Mouse (Mus musculus) c-Kit-positive CD71-negative TER-119-negative erythroid progenitor cells, embryonic 14.5 days (primary cell): Measurements from ENCODE around the gene Pla2g4c.
"Not testable (repeated sequence)": the region's sequence is repeated elsewhere in the genome, so short reads cannot be mapped to it uniquely, and the experiment has no call there.

ENCODE experiments used
- DNase-seq: peaks from one replicate; pipeline ENCODE4 v3.0.0-alpha.2; 2013; ENCODE audit warnings: low read depth

Pla2g4c gene

DNA sequence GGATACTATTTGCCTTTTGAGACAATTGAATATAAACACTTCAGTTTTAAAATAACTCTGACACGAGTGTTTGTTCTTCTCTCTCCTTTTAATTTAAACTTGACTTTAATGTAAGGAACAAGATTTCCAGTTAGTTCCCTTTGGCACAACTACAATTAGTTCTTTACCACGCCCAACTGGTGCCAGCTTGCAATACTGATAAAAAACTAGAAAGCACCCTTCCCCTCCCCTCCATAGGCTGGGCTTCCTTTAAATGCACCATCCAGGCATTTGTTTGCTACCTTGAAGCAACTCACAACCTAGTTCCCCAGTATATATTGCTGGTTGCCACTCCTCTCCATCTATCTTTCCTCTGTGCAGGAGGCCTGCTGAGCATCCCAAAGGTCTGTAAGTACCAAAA, at the start of gene Pla2g4c:
TSS of gene Pla2g4c (plus strand) at position 340 of the 400 bp plus-strand sequence.
- no peak for DNase-seq

DNA sequence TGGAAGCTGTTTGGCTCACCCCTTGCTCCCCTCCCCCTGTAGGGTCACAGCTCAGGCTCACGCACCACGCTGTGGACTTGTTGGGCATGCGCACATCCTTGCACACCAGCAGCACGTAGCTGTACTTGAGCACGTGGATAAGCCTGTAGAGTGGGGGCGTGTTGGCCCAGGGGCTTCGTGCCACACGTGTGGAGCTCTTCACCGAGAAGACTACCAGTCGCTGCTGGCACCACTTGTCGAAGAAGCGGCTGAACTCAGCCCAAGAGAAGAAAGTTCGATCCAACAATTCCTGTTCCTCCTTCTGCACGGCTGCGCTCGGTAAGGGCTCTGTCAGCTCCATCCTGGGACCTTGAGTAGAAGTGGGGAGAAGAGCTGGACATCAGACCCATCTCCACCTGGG, 47.4 kb upstream of the Pla2g4c start, which contains the start of gene Lig1:
TSS of gene Lig1 (plus strand) at position 203 of the 400 bp plus-strand sequence.
- no peak for DNase-seq

GRCm38 (mm10) chr7:13277833-13278232, 46.6 kb upstream of the Pla2g4c start:
- DNase-seq = no peak

DNA sequence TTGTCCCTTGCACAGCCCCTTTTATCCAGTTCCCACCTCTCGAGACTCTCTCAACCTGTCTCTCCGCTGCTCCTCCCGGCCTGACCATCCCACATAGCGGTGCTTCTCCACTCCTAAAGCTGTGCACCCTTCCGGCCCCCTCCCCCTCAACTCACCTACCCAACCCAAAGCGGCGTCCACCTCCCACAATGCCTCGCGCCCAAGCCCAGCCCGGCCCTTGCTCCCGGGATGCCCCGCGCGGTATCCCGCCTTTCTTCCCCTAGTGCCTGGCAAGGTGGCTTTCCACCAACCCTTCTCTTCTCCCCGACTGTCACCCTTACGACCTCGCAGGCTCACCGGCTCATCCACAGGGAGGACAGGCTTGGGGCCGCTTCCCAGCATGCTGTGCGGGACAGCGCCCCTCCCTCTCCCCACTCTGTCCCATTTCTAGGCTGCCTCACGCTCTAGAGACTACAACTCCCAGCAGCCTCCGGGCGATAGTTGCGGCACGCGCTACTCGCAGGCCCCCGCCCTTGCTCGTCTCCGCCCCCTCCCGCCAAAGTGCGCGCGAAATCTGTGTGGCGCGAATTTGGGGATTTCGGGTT, 46.1 kb upstream of the Pla2g4c start, which contains the start of gene Zswim9:
TSS of gene Zswim9 (minus strand) at position 414 of the 584 bp plus-strand sequence.
- DNase-seq = peak; percentile 88

- not testable (repeated sequence) for DNase-seq
These were observed 45.5 kb upstream of the Pla2g4c start for GRCm38 (mm10) chr7:13278957-13279356.

DNA sequence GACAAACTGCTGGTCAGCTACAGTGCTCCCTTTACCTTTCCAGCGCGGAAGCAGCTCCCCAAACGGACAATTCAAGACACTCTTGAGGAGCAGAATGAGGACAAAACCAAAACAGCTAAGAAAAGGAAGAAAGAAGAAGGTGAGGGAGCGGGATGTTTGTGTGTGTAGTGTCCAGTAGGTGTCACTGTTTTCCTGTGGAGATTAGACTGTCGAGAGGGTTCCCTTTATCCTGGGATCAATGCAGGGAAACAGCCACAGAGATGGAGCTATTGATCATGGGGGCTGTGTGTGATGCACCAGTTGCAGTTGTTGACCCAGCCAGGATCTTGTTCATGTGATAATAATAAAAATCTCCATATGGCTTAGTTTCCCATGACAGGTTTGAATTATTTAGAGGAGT, 35.8 kb upstream of the Pla2g4c start:
- no peak for DNase-seq

- no peak for DNase-seq
These were observed 34.3 kb upstream of the Pla2g4c start for GRCm38 (mm10) chr7:13290041-13290675.

GRCm38 (mm10) chr7:13291370-13291769, 33.1 kb upstream of the Pla2g4c start:
- no peak for DNase-seq

DNA sequence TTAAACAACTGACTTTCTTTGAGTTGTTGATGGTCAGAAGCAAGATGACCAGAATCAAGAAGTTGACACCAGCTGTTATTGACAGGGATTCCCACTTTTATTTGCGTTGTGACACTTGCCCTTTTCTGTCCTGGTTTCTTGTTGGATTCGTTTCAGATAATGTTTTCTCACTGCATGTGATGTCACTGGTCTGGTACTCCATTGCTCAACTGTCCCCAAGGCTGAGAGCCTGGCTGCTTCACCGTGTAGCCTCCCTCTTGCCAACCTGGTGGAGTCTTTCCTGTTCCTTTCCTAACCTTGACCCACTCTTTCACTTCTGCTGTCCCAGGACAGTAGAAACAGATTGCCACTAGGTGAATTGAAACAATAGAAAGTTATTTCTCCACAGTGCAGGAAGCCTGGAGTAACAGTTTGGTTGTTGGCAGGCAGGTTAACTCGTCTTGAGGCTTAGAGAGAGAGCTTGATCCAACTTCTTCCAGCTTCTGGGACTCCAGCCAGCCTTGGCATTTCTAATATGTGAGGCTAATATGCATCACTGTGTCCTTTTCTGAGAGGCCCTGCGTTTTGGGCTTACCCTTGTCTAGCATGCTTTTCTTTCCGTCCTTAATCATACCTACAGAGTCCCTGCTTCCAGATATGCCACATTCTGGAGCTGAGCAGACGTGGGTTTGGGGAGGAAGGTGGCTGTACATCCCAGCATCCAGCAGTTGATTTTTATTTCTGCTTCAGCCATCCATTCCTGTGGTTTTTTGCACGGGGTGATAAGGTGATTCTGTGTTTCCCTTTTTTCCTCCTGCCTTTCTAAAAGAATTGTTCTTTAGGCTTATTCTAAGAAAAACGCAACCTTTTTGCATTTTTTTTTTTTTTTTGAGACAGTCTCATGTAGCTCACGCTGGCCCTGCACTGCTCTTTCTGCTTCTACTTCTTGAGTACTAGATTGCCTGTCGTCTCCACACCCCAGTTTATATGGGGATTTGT, 30.3 kb upstream of the Pla2g4c start:
- DNase-seq = no peak

DNA sequence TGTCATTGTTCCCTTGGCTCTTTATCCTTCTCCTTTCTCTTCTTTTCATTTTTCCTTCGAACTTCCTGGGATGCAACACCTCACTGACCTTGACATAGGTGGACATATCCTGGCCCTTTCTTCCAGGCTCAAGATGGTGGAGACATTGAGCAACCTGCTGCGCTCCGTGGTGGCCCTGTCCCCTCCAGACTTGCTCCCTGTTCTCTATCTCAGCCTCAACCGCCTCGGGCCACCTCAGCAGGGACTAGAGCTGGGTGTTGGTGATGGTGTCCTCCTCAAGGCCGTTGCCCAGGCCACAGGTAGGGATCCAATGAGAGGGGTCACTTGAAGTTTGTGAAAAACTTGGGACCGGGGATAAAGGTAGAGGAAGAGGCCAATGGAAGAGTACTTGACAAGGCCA, 29.2 kb upstream of the Pla2g4c start:
- no peak for DNase-seq

DNA sequence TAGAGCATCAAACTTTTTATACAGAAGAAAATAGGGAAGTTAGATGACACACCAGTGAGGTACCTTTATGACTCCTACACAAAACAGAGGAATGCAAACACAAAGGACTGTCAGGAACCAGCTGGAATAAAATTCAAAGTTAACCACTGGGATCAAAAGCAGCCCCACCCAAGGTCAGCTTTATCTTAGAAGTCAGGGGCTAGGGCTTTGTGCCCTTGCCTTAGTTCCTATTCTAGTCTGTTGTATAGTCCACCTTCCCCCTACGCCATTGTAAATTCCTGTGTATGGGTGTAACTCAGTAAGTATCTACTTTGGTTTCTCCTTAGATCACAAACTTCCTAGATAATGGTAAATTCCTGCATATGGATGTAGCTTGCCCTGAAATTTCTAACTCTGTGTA, 26.8 kb upstream of the Pla2g4c start:
- no peak for DNase-seq

DNA sequence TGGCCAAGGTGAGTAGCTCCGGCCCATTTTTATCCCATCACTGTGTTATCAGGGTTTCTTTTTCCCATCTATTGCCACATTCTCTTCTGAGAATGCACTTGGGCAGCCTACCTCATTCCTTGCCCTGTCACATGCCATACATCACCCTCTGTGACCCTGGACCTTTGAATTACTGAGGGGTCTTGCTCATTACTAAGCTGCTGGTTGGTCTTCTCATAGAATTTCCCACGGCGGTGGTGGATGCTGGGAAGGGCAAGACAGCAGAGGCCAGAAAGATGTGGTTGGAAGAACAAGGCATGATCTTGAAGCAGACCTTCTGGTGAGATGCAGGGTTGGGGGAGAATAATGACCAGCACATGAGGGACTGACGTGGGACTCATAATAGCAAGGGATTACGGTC, 25.6 kb upstream of the Pla2g4c start:
- DNase-seq = no peak

DNA sequence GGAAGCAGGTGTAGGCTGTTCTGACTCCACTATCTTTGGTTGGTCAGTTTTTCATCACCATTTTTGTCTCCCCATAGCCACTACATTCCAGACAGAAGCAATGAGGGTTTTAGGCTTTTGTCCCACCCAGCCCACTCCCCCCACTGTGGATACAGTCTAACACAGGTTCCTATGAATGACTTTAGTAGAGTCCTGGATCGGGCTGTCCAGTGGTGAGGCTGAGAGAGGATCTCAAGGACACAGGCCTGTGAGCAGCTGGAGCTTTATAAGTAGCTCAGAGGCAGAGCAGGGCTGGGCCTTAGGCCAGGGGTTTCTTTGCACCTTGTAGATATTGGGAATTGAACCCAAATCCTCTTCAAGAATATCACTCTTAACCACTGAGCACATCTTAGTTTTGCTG, 22.8 kb upstream of the Pla2g4c start:
- no peak for DNase-seq

DNA sequence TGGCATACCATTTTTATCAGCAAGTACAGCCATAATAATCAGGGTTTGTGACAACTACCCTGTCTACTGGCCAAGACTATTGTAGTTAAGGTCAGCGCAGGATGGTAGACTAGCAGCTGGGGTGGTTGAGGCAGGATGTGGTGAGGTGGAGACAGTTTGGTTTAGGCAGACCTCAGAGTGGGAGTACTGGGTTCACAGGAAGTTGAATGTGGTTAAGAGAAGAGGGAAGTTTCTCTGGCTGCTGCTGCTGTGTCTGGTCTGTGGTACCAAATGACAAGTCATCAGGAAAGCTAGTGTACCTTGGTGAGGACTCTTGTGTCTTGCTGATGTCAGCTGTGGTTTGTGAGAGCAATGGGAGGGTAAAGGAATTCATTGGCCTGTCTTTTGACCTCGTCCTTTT, 21.7 kb upstream of the Pla2g4c start:
- DNase-seq = peak; percentile 52

DNA sequence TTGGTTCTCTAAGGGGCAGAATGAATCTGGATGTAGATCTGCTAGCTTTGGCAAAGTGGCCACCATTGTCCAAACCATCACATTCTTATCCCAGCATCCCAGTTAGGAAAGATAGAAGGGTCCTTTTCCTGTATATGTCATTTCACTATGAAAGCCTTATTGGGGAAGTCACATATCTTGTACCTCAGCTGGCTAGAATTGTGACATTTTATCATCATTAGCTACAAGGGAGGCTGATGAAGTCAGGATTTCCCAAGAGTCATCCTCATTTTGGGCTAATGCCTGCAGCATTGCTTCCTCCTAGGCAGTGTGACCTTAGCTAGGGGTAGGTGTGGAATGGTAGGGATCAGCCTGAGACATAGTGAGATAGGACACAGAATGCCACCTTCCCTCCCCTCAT, 21.1 kb upstream of the Pla2g4c start:
- no peak for DNase-seq

DNA sequence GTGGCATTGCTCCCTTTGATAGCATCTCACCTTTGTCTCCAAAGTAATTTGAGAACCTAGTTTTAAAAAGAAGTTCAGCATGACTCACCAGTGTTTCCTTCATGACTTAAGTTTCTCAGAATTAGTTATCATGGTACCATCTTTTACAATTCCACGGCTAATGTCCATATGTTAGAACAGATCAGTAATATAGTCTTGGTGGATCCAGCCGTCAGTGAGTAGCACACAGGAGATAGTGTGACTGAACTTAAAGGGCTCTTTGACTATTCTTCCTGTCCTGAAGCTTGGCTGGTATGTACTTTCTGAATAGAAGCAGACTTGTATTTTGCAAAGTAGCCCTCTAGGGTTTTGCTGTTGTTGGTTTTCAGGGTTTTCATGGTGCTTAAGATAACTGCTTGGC, 15.0 kb upstream of the Pla2g4c start:
- DNase-seq = no peak

GRCm38 (mm10) chr7:13310493-13311199, 13.8 kb upstream of the Pla2g4c start:
- DNase-seq = no peak

GRCm38 (mm10) chr7:13311401-13311800, 13.1 kb upstream of the Pla2g4c start:
- no peak for DNase-seq

GRCm38 (mm10) chr7:13314095-13314597, 10.3 kb upstream of the Pla2g4c start:
- no peak for DNase-seq

DNA sequence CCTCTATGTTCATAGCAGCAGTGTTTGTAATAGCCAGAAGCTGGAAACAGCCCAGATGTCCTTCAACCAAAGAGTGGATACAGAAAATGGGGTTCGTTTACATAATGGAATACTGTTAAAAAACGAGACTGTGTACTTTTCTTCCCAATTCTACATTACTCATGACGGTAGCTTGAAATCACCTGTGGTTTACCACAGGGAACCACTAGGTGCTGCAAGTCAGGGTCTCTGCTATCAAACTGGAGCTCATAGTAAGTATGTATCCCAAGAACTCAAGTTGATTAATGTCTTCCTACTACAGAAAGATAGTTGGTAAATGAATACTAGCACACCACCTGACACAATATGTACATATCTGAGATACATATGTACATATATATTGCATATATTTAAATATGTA, 3.0 kb upstream of the Pla2g4c start:
- no peak for DNase-seq

GRCm38 (mm10) chr7:13330575-13330974, 6.1 kb downstream of the Pla2g4c start:
- DNase-seq = no peak

GRCm38 (mm10) chr7:13355943-13356342, 31.5 kb downstream of the Pla2g4c start:
- no peak for DNase-seq
